Mouse (Mus musculus) thymus, adult 2 months (tissue): Measurements from ENCODE around the gene Nap1l4.

ENCODE experiments used
- CTCF ChIP-seq: fragments of 200-500 bp; IDR thresholded peaks from 2 replicates; pipeline ENCODE4 v1.5.1; 2012; ENCODE audit warnings: mild to moderate bottlenecking, control low read depth, low read length, moderate library complexity, borderline replicate concordance; ENCODE audit not compliant: control insufficient read depth, poor library complexity, insufficient read depth; ENCODE audit errors: extremely low read depth
- POLR2A ChIP-seq: fragments of 200-500 bp; IDR thresholded peaks from 2 replicates; pipeline ENCODE4 v1.6.1; 2012; ENCODE audit warnings: mild to moderate bottlenecking, low read length, control low read depth, moderate library complexity; ENCODE audit not compliant: control insufficient read depth, poor library complexity, insufficient read depth; ENCODE audit errors: extremely low read depth

- TF ChIP-seq CTCF (no peak), POLR2A (no peak)
These were observed 26.8 kb upstream of the Nap1l4 start for GRCm38 (mm10) chr7:143575751-143576150.
